Mouse (Mus musculus): Measurements from ENCODE around the gene Scnm1.
"Not testable (repeated sequence)": the region's sequence is repeated elsewhere in the genome, so short reads cannot be mapped to it uniquely, and the experiment has no call there.

- TF ChIP-seq CTCF (IDR thresholded peaks at IDR 0.05; ENCODE audit: borderline replicate concordance, extremely low read depth, insufficient read depth, insufficient read length); POLR2A (IDR thresholded peaks at IDR 0.05; ENCODE audit: borderline replicate concordance, extremely low read depth, insufficient read depth, insufficient read length, poor library complexity, severe bottlenecking): not testable (repeated sequence)
These were observed 322 bp upstream of the Scnm1 start for GRCm38 (mm10) chr3:95134133-95134532.
